8 mouse cellular contexts compared by ENCODE assay signal in genomic region chr2:152427493-152427892, GRCm38 (mm10). TPM values are rescaled to one million over a fixed set of nuclear protein-coding genes. Genes with fewer than 3 reads are reported as not detected.
A peak's percentile ranks its signal among the peaks of the same experiment; 100 is the strongest.
DNase-seq lines count a peak whose midpoint lies in the region; ATAC-seq and TF ChIP-seq lines count a peak whose summit lies in the region.
"Had no signal": no experiment of that assay in that cellular context is flagged by ENCODE, and none has a peak within 500 bp of the region (broad histone marks: within the 10 kb centered on the region; RNA-seq: fewer than 3 reads in every experiment).

No protein-coding gene starts in this region.

- peak in 1 of 2 experiments; percentile 44 for DNase-seq in layer of hippocampus, adult 2 months (ENCODE audit: low spot score in 2 of 2)
- no peak for DNase-seq in layer of hippocampus, postnatal 10 days (ENCODE audit: low spot score in 2 of 2)
- peak; percentile 38 for DNase-seq in embryonic facial prominence, embryonic 11.5 days (ENCODE audit: low spot score)
- peak; percentile 40 for DNase-seq in hindbrain, embryonic 14.5 days (ENCODE audit: low spot score)
- no peak for DNase-seq in cerebellum, adult 11 months
- no peak for DNase-seq in cerebellum, postnatal 14 days

- no peak for TF ChIP-seq CTCF in layer of hippocampus, adult 2 months (conservative IDR thresholded peaks at IDR 0.05)

- ATAC-seq in embryonic facial prominence, embryonic 11.5 days (replicated peaks; ENCODE audit: insufficient number of reproducible peaks, low FRiP score, low TSS enrichment, low read depth): no peak
- no peak for ATAC-seq in hindbrain, embryonic 14.5 days (ENCODE audit: low FRiP score)
- ATAC-seq in neural tube, embryonic 14.5 days (ENCODE audit: low read depth): no peak

- WGBS in embryonic facial prominence, embryonic 11.5 days: 6% methylated on average over 12 of the region's 12 CpGs
- WGBS in hindbrain, embryonic 14.5 days: 3% methylated on average over 12 of the region's 12 CpGs
- 8% methylated on average over 12 of the region's 12 CpGs for WGBS in neural tube, embryonic 14.5 days

- H3K4me3 ChIP-seq in layer of hippocampus, adult 2 months: peak overlapping the region; percentile 36
- H3K4me3 ChIP-seq in embryonic facial prominence, embryonic 11.5 days (ENCODE audit: low read depth, low read length): no peak overlapping the region
- no peak overlapping the region for H3K4me3 ChIP-seq in hindbrain, embryonic 14.5 days (replicated peaks; ENCODE audit: low read length)
- no peak overlapping the region for H3K4me3 ChIP-seq in neural tube, embryonic 14.5 days (ENCODE audit: low read depth, low read length)

- no peaks in the 10 kb centered on the region for H3K36me3 ChIP-seq in embryonic facial prominence, embryonic 11.5 days (replicated peaks; ENCODE audit: control insufficient read depth, insufficient read depth, low read depth, low read length)
- no peaks in the 10 kb centered on the region for H3K36me3 ChIP-seq in hindbrain, embryonic 14.5 days (replicated peaks; ENCODE audit: control insufficient read depth, insufficient read depth)
- H3K36me3 ChIP-seq in neural tube, embryonic 14.5 days (ENCODE audit: control insufficient read depth, insufficient read depth, low read length): no peaks in the 10 kb centered on the region

- peak overlapping the region; percentile 31; the same call in 1 of the 2 replicates for H3K4me2 ChIP-seq in embryonic facial prominence, embryonic 11.5 days (ENCODE audit: low read depth, low read length)
- H3K4me2 ChIP-seq in hindbrain, embryonic 14.5 days (replicated peaks): peak overlapping the region; percentile 40
- peak overlapping the region; percentile 32; the same call in 1 of the 2 replicates for H3K4me2 ChIP-seq in neural tube, embryonic 14.5 days (ENCODE audit: low read depth, low read length)

- H3K9ac ChIP-seq in embryonic facial prominence, embryonic 11.5 days (replicated peaks; ENCODE audit: low read length): no peak overlapping the region
- H3K9ac ChIP-seq in hindbrain, embryonic 14.5 days: peak overlapping the region; percentile 31; the same call in 1 of the 2 replicates
- no peak overlapping the region for H3K9ac ChIP-seq in neural tube, embryonic 14.5 days (replicated peaks; ENCODE audit: low read depth, low read length)

- 0 out of 2 replicates have a peak overlapping the region, but pooled peaks have one; percentile 28 for H3K27ac ChIP-seq in layer of hippocampus, adult 2 months
- H3K27ac ChIP-seq in embryonic facial prominence, embryonic 11.5 days (replicated peaks; ENCODE audit: low read depth, low read length): no peak overlapping the region
- H3K27ac ChIP-seq in hindbrain, embryonic 14.5 days: no peak overlapping the region
- H3K27ac ChIP-seq in neural tube, embryonic 14.5 days (ENCODE audit: low read depth, low read length): no peak overlapping the region

- H3K27me3 ChIP-seq in embryonic facial prominence, embryonic 11.5 days (ENCODE audit: control insufficient read depth, insufficient read depth, low read length): no peaks in the 10 kb centered on the region
- H3K27me3 ChIP-seq in hindbrain, embryonic 14.5 days (ENCODE audit: control insufficient read depth, insufficient read depth, low read length): no peaks in the 10 kb centered on the region
- no peaks in the 10 kb centered on the region for H3K27me3 ChIP-seq in neural tube, embryonic 14.5 days (ENCODE audit: control insufficient read depth, insufficient read depth, low read length)

- H3K4me1 ChIP-seq in embryonic facial prominence, embryonic 11.5 days (ENCODE audit: control insufficient read depth, insufficient read depth, low read length): no peaks in the 10 kb centered on the region
- H3K4me1 ChIP-seq in hindbrain, embryonic 14.5 days (replicated peaks; ENCODE audit: control insufficient read depth, insufficient read depth, low read length): peaks cover 6% of the 10 kb centered on the region
- peaks cover 7% of the 10 kb centered on the region for H3K4me1 ChIP-seq in neural tube, embryonic 14.5 days (ENCODE audit: control insufficient read depth, insufficient read depth, low read length)

- H3K9me3 ChIP-seq in embryonic facial prominence, embryonic 11.5 days (replicated peaks; ENCODE audit: control insufficient read depth, low read length): no peaks in the 10 kb centered on the region
- H3K9me3 ChIP-seq in hindbrain, embryonic 14.5 days (ENCODE audit: control insufficient read depth, low read length): no peaks in the 10 kb centered on the region
- H3K9me3 ChIP-seq in neural tube, embryonic 14.5 days (ENCODE audit: control insufficient read depth, low read length): no peaks in the 10 kb centered on the region

RNA-seq across cellular contexts. Expression of gene 6820408C15Rik, which starts 12.1 kb away (rescaled TPM):
- total RNA-seq in layer of hippocampus, adult 2 months (2021): 1 to 10 TPM; 2.4 to 3.2 TPM
- total RNA-seq in layer of hippocampus, postnatal 10 days (2021): 1 to 10 TPM; 3.5 to 4.3 TPM
- 0.17 and 0.24 TPM in 2 replicates for polyA plus RNA-seq in embryonic facial prominence, embryonic 11.5 days (2014; fragmentation: Nextera tagmentation; extraction: Ambion mirVana)
- polyA plus RNA-seq in hindbrain, embryonic 14.5 days (2014; fragmentation: Nextera tagmentation; extraction: Ambion mirVana): 2.5 and 3.8 TPM in 2 replicates
- polyA plus RNA-seq in neural tube, embryonic 14.5 days (2014; fragmentation: Nextera tagmentation; extraction: Ambion mirVana): 0.87 and 0.99 TPM in 2 replicates

RNA-seq across cellular contexts. Expression of gene Zcchc3, which starts 12.7 kb away (rescaled TPM):
- 10 to 100 TPM in 1 of 2 experiments, 1 to 10 TPM in 1; 9.9 to 10.1 TPM for total RNA-seq in layer of hippocampus, adult 2 months (2021)
- 10 to 100 TPM in 1 of 2 experiments, 1 to 10 TPM in 1; 9.9 to 12.1 TPM for total RNA-seq in layer of hippocampus, postnatal 10 days (2021)
- polyA plus RNA-seq in embryonic facial prominence, embryonic 11.5 days (2014; fragmentation: Nextera tagmentation; extraction: Ambion mirVana): 61.6 and 67.7 TPM in 2 replicates
- polyA plus RNA-seq in hindbrain, embryonic 14.5 days (2014; fragmentation: Nextera tagmentation; extraction: Ambion mirVana): 16.5 and 17.2 TPM in 2 replicates
- 14.5 and 18.0 TPM in 2 replicates for polyA plus RNA-seq in neural tube, embryonic 14.5 days (2014; fragmentation: Nextera tagmentation; extraction: Ambion mirVana)

RNA-seq across cellular contexts. Expression of gene Sox12, which starts 29.6 kb away (rescaled TPM):
- 10 to 100 TPM; 16.5 to 19.5 TPM for total RNA-seq in layer of hippocampus, adult 2 months (2021)
- 10 to 100 TPM; 37.5 to 38.1 TPM for total RNA-seq in layer of hippocampus, postnatal 10 days (2021)
- polyA plus RNA-seq in embryonic facial prominence, embryonic 11.5 days (2014; fragmentation: Nextera tagmentation; extraction: Ambion mirVana): 19.6 and 20.7 TPM in 2 replicates
- polyA plus RNA-seq in hindbrain, embryonic 14.5 days (2014; fragmentation: Nextera tagmentation; extraction: Ambion mirVana): 18.8 and 19.5 TPM in 2 replicates
- polyA plus RNA-seq in neural tube, embryonic 14.5 days (2014; fragmentation: Nextera tagmentation; extraction: Ambion mirVana): 19.2 and 19.7 TPM in 2 replicates

RNA-seq across cellular contexts. Expression of gene Defb23, which starts 36.9 kb away (rescaled TPM):
- total RNA-seq in layer of hippocampus, adult 2 months (2021): not detected
- not detected for total RNA-seq in layer of hippocampus, postnatal 10 days (2021)
- polyA plus RNA-seq in embryonic facial prominence, embryonic 11.5 days (2014; fragmentation: Nextera tagmentation; extraction: Ambion mirVana): not detected in 2 replicates
- polyA plus RNA-seq in hindbrain, embryonic 14.5 days (2014; fragmentation: Nextera tagmentation; extraction: Ambion mirVana): not detected in 2 replicates
- polyA plus RNA-seq in neural tube, embryonic 14.5 days (2014; fragmentation: Nextera tagmentation; extraction: Ambion mirVana): not detected in 2 replicates
- total RNA-seq: heart, postnatal 25 days had no signal

RNA-seq across cellular contexts. Expression of gene Defb20, which starts 49.4 kb away (rescaled TPM):
- not detected for total RNA-seq in layer of hippocampus, adult 2 months (2021)
- not detected for total RNA-seq in layer of hippocampus, postnatal 10 days (2021)
- not detected in 2 replicates for polyA plus RNA-seq in embryonic facial prominence, embryonic 11.5 days (2014; fragmentation: Nextera tagmentation; extraction: Ambion mirVana)
- not detected in 2 replicates for polyA plus RNA-seq in hindbrain, embryonic 14.5 days (2014; fragmentation: Nextera tagmentation; extraction: Ambion mirVana)
- not detected in 2 replicates for polyA plus RNA-seq in neural tube, embryonic 14.5 days (2014; fragmentation: Nextera tagmentation; extraction: Ambion mirVana)
- total RNA-seq: heart, postnatal 25 days had no signal

Comparison
In these comparisons a context has a peak if more than half of its experiments do, and no peak if none do; other contexts are left out.
1. DNase-seq: peak in embryonic facial prominence, embryonic 11.5 days (single experiment) and hindbrain, embryonic 14.5 days (single experiment); none in layer of hippocampus, postnatal 10 days (0 of 2), cerebellum, adult 11 months (single experiment) and cerebellum, postnatal 14 days (0 of 2).
2. Peak in every context shown above with its lines, with median percentiles within 50 percentile points of each other: H3K4me2 ChIP-seq.